Mouse (Mus musculus) hindbrain, embryonic 14.5 days (tissue): ENCODE results near the gene 1700069L16Rik. TPM values are rescaled to one million over a fixed set of nuclear protein-coding genes. Genes with fewer than 3 reads are reported as not detected.

Source experiments
- ATAC-seq: fragments of 200-750 bp; cut with Nextera tagmentation; 2 replicates; pipeline ENCODE4 v1.8.0; 2017; ENCODE audit warnings: moderate number of reproducible peaks, mild to moderate bottlenecking, moderate TSS enrichment, moderate library complexity; ENCODE audit not compliant: low FRiP score
- DNase-seq: peaks from one replicate; pipeline ENCODE4 v3.0.0-alpha.2; 2015; ENCODE audit warnings: low spot score
- H3K27ac ChIP-seq: fragments of 300-500 bp; sonication (generic); 2 replicates; pipeline ENCODE4 v1.5.1; 2014; ENCODE audit warnings: mild to moderate bottlenecking, moderate library complexity
- H3K27me3 ChIP-seq: fragments of 300-500 bp; sonication (generic); 2 replicates; pipeline ENCODE4 v1.6.1; 2014; ENCODE audit warnings: mild to moderate bottlenecking, low read length, mixed read lengths; ENCODE audit not compliant: control insufficient read depth, insufficient read depth
- H3K36me3 ChIP-seq: fragments of 300-500 bp; sonication (generic); replicated peaks from 2 replicates; pipeline ENCODE4 v1.6.1; 2014; ENCODE audit not compliant: control insufficient read depth, insufficient read depth
- H3K4me1 ChIP-seq: fragments of 300-500 bp; sonication (generic); replicated peaks from 2 replicates; pipeline ENCODE4 v1.6.1; 2014; ENCODE audit warnings: antibody characterized with exemption, low read length, mixed read lengths; ENCODE audit not compliant: control insufficient read depth, insufficient read depth
- H3K4me2 ChIP-seq: fragments of 300-500 bp; sonication (generic); replicated peaks from 2 replicates; pipeline ENCODE4 v1.6.1; 2014; ENCODE audit warnings: mild to moderate bottlenecking, moderate library complexity
- H3K4me3 ChIP-seq: fragments of 300-500 bp; sonication (generic); replicated peaks from 2 replicates; pipeline ENCODE4 v1.5.1; 2014; ENCODE audit warnings: mild to moderate bottlenecking, low read length
- H3K9ac ChIP-seq: fragments of 300-500 bp; sonication (generic); 2 replicates; pipeline ENCODE4 v1.6.1; 2014
- H3K9me3 ChIP-seq: fragments of 300-500 bp; sonication (generic); 2 replicates; pipeline ENCODE4 v1.6.1; 2016; ENCODE audit warnings: low read length; ENCODE audit not compliant: control insufficient read depth
- WGBS: fragments of 180-500 bp; shearing (Covaris S2); extraction: QIAGEN DNeasy Blood & Tissue Kit; methylation state at CpG from one replicate; pipeline ENCODE4 v1.1.7; 2014; 5-methylcytosine and 5-hydroxymethylcytosine counted together
- polyA plus RNA-seq: library from polyadenylated mRNA; unstranded; fragments of >200 nt; fragmentation: Nextera tagmentation; extraction: Ambion mirVana; gene quantifications from 2 replicates; pipeline ENCODE4 v1.2.1, GENCODE M21; 2014

The 1700069L16Rik gene
- polyA plus RNA-seq, 1 experiment from 2014 or later, result not detected

DNA sequence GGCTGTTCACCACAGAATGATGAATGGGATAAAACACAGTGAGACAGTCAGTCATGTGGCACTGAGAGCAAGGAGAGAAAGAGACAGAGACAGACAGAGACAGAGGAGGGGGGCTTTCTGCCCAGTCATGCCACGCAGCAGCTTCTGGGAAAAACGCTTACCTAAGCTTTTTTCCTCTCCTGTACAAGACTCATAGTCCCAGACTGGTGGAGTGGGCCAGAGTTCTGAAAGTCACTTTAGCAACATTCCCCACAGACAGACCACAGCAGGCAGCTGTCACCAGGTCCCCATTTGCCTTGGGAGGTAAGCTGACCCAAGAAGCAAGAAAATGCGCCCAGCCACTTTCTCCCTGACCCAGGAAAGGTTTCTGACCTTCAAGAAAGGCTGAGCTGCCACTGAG is 42.1 kb downstream of the 1700069L16Rik start:
- no peaks in the 10 kb centered on the region for H3K4me1 ChIP-seq
- H3K9me3 ChIP-seq, result no peaks in the 10 kb centered on the region; the same call in 1 of the 2 replicates
- ATAC-seq (no peak), DNase-seq (no peak)
- no peaks in the 10 kb centered on the region for H3K36me3 ChIP-seq
- H3K27me3 ChIP-seq, result no peaks in the 10 kb centered on the region
- H3K9ac ChIP-seq, result no peak overlapping the region
- no peak overlapping the region for H3K27ac ChIP-seq
- WGBS, result 84% methylated on average over 3 of the region's 3 CpGs
- H3K4me2 ChIP-seq, result no peak overlapping the region
- H3K4me3 ChIP-seq, result no peak overlapping the region

DNA sequence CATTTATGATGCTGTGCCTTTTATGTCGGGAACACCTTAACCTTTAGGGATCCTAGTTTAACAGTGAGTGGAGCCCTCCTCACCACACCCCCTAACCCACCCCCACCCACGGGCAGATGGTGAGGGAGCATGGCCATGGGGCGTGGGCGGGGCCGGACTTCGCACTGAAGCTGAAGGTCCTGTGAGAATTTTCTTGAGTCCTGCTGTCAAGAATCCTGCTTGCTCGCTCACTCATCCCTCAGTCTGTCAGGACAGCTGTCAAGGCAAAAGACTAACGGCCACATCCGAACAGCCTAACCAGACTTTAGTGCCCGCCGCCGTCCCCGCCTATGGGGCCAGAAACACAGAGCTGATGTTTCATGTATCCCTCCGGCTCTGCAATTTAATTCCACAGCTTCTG is 43.4 kb downstream of the 1700069L16Rik start:
- DNase-seq, result no peak
- Histone ChIP-seq H3K4me3 (no peak overlapping the region), H3K9me3 (no peaks in the 10 kb centered on the region; the same call in 1 of the 2 replicates), H3K27ac (no peak overlapping the region), H3K36me3 (no peaks in the 10 kb centered on the region), H3K27me3 (no peaks in the 10 kb centered on the region), H3K4me1 (no peaks in the 10 kb centered on the region), H3K4me2 (no peak overlapping the region), H3K9ac (no peak overlapping the region)
- WGBS, result 67% methylated on average over 14 of the region's 14 CpGs
- ATAC-seq, result no peak

DNA sequence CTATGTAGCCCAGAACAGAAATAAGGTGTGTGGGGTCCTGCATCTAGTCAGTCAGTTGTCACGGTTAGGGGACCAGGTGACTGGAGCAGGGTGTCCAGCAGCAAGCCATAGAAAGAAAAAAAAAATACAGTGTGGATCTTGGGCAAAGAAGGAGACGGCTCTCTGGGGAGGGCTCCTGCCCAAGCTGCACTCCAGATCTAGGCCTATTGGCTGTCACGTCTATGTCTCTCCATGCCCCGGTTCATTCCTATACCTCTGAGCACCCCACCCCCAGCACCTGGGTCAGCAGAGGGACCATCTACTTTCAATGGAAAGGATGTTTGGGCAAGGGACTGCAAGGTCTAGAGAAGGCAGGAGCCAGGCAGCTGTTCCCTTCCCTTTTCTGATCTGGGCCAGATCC is 45.1 kb downstream of the 1700069L16Rik start:
- DNase-seq (no peak), ATAC-seq (no peak)
- H3K36me3 ChIP-seq, result no peaks in the 10 kb centered on the region
- H3K27ac ChIP-seq, result no peak overlapping the region
- H3K9me3 ChIP-seq, result no peaks in the 10 kb centered on the region; the same call in 1 of the 2 replicates
- H3K9ac ChIP-seq, result no peak overlapping the region
- WGBS, result 94% methylated on average over 4 of the region's 4 CpGs
- no peak overlapping the region for H3K4me2 ChIP-seq
- no peak overlapping the region for H3K4me3 ChIP-seq
- H3K4me1 ChIP-seq, result no peaks in the 10 kb centered on the region
- no peaks in the 10 kb centered on the region for H3K27me3 ChIP-seq

DNA sequence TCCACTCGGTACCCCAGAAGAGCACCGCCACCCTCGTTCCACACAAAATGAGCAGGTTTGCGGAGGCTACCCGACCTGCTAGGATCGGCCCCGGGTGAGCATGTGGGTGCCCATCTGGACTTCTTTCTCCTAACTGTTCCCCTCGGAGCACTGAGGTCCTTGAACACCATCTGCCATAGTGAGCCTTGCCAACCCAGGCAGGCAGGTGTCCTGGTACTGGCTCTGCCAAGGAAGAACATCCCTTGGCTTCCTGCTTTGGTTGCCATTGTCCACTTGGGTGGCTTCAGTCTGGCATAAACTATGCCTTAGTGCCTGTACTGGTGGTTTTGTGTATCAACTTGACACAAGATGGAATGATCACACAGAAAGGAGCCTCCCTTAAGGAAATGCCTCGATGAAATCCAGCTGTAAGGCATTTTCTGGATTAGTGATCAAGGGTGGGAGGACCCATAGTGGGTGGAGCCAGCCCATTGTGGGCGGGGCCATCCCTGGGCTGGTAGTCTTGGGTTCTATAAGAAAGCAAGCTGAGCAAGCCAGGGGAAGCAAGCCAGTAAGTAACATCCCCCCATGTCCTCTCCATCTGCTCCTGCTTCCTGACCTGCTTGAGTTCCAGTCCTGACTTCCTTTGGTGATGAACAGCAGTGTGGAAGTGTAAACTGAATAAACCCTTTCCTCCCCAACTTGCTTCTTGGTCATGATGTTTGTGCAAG is 45.7 kb downstream of the 1700069L16Rik start:
- no peaks in the 10 kb centered on the region for H3K27me3 ChIP-seq
- no peak overlapping the region for H3K4me2 ChIP-seq
- WGBS, result 85% methylated on average over 10 of the region's 10 CpGs
- no peaks in the 10 kb centered on the region for H3K36me3 ChIP-seq
- H3K27ac ChIP-seq, result no peak overlapping the region
- H3K9me3 ChIP-seq, result no peaks in the 10 kb centered on the region; the same call in 1 of the 2 replicates
- DNase-seq (no peak), ATAC-seq (no peak)
- H3K4me1 ChIP-seq, result no peaks in the 10 kb centered on the region
- H3K4me3 ChIP-seq, result no peak overlapping the region
- no peak overlapping the region for H3K9ac ChIP-seq

DNA sequence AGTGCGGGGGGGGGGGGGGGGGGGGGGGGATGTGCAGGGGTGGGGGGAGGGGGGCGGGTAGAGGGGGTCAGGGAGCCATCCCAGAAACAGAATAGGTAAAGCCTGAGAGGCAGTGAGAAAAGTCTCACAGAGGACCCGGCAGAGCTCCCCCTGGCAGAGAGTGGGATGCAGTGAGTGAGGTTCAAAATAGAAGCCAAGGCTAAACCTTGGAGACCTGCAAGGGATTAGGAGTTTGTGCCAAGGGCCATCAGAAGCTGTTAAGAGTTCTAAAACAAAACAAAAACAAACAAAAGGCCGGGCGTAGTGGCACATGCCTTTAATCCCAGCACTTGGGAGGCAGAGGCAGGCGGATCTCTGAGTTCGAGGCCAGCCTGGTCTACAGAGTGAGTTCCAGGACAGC is 47.0 kb downstream of the 1700069L16Rik start:
- Histone ChIP-seq H3K9ac (no peak overlapping the region), H3K27me3 (no peaks in the 10 kb centered on the region), H3K36me3 (no peaks in the 10 kb centered on the region), H3K4me1 (no peaks in the 10 kb centered on the region), H3K4me2 (no peak overlapping the region), H3K9me3 (no peaks in the 10 kb centered on the region; the same call in 1 of the 2 replicates), H3K4me3 (no peak overlapping the region), H3K27ac (no peak overlapping the region)
- DNase-seq (no peak), ATAC-seq (no peak)
- 89% methylated on average over 5 of the region's 7 CpGs for WGBS

DNA sequence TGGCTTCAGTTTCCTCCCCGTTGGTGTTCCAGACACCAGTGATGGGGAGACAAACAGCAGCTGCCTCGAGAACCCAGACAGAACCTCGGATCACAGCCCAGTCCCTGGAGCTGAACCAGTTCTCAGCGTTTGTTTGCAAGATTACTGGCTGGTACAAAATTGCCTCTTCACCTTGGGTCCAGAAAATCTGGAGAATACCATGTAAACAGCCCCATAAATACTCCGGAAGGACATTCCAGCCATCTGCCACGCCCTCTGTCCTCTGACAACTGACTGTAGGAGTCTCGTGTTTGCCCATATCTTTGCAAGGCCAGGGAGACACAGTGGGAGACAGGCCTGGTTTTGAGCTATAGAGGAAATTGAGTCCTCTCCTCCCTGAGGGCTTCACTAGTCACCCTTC is 49.7 kb downstream of the 1700069L16Rik start:
- H3K4me3 ChIP-seq, result no peak overlapping the region
- H3K4me2 ChIP-seq, result no peak overlapping the region
- H3K4me1 ChIP-seq, result no peaks in the 10 kb centered on the region
- 81% methylated on average over 7 of the region's 7 CpGs for WGBS
- no peaks in the 10 kb centered on the region for H3K27me3 ChIP-seq
- H3K9ac ChIP-seq, result no peak overlapping the region
- ATAC-seq (no peak), DNase-seq (no peak)
- no peak overlapping the region for H3K27ac ChIP-seq
- H3K36me3 ChIP-seq, result no peaks in the 10 kb centered on the region
- no peaks in the 10 kb centered on the region for H3K9me3 ChIP-seq

DNA sequence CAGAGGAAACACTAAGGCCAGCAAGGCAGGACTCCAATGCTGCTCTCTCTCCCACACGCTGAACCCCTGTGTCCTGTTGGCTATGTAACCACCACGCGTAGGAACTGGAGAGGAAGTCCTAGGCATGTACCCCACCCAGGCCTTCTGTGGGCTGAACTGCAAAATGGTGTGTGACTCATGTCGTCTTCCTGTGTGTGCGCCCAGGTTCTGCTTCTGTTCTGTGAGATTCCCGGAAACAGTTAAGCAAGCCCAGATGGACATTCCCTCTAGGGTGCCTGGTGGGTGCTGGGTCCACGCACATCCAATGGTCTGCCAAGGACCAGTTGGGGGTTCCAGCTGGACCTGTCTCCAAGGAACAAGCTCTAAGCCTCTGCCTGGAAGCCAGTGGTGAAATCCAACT is 52.1 kb downstream of the 1700069L16Rik start:
- no peak overlapping the region for H3K4me3 ChIP-seq
- no peaks in the 10 kb centered on the region for H3K27me3 ChIP-seq
- H3K9ac ChIP-seq, result no peak overlapping the region
- DNase-seq (no peak), ATAC-seq (no peak)
- H3K36me3 ChIP-seq, result no peaks in the 10 kb centered on the region
- H3K4me2 ChIP-seq, result no peak overlapping the region
- H3K9me3 ChIP-seq, result no peaks in the 10 kb centered on the region
- no peaks in the 10 kb centered on the region for H3K4me1 ChIP-seq
- 89% methylated on average over 7 of the region's 7 CpGs for WGBS
- no peak overlapping the region for H3K27ac ChIP-seq

DNA sequence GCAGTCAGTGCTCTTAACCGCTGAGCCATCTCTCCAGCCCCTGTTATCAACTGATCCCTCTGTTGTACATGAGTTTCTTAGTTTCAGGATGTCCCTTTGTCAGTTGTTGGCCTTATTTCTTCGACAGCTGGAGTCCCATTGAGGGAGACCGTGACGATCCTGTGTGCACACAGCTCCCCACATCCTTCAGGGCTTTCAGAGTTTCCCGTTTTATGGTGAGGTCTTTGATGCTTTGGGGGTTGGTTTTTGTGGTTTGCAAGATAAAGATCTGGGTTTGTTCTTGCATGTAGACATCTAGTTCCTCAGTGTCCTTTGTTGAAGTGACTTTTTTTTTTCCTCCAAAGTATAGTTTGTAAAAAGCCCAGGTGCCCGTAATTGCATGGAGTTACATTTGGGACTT is 54.0 kb downstream of the 1700069L16Rik start:
- 82% methylated on average over 6 of the region's 6 CpGs for WGBS

DNA sequence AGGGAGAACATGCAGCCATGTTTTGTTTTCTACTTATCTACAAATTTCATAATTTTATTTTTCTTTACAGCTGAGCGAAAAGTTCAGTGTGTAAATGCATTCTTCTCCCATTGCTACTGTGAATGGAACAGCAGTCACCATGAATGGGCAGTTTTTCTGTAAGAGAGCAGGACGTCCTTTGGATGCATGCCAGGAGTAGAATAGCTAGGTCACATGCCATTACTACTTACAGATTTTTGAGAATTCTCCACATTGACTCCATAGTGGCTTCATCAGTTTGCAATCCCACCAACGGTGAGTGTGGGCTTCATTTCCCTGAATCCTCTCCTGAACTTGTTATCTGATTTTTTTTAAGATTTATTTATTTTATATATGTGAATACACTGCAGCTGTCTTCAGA is 54.5 kb downstream of the 1700069L16Rik start:
- Histone ChIP-seq H3K4me3 (no peak overlapping the region), H3K9me3 (no peaks in the 10 kb centered on the region), H3K9ac (no peak overlapping the region), H3K4me2 (no peak overlapping the region), H3K4me1 (no peaks in the 10 kb centered on the region), H3K36me3 (no peaks in the 10 kb centered on the region), H3K27me3 (no peaks in the 10 kb centered on the region), H3K27ac (no peak overlapping the region)
- DNase-seq, result no peak
- WGBS, result 71% methylated on average over 3 of the region's 3 CpGs
- no peak for ATAC-seq

More for the DNA sequence above, 54.0 kb downstream of the 1700069L16Rik start:
- H3K27ac ChIP-seq, result no peak overlapping the region
- H3K4me3 ChIP-seq, result no peak overlapping the region
- H3K9me3 ChIP-seq, result no peaks in the 10 kb centered on the region
- no peak overlapping the region for H3K4me2 ChIP-seq
- H3K27me3 ChIP-seq, result no peaks in the 10 kb centered on the region
- no peak for DNase-seq
- no peak for ATAC-seq
- H3K4me1 ChIP-seq, result no peaks in the 10 kb centered on the region
- no peak overlapping the region for H3K9ac ChIP-seq
- no peaks in the 10 kb centered on the region for H3K36me3 ChIP-seq
